Mouse (Mus musculus): ENCODE results near the gene Enpp1. TPM values are rescaled to one million over a fixed set of nuclear protein-coding genes. Genes with fewer than 3 reads are reported as not detected.

Gene Enpp1
- polyA plus RNA-seq, 2 experiments: 7.2 to 9.2 TPM

DNA sequence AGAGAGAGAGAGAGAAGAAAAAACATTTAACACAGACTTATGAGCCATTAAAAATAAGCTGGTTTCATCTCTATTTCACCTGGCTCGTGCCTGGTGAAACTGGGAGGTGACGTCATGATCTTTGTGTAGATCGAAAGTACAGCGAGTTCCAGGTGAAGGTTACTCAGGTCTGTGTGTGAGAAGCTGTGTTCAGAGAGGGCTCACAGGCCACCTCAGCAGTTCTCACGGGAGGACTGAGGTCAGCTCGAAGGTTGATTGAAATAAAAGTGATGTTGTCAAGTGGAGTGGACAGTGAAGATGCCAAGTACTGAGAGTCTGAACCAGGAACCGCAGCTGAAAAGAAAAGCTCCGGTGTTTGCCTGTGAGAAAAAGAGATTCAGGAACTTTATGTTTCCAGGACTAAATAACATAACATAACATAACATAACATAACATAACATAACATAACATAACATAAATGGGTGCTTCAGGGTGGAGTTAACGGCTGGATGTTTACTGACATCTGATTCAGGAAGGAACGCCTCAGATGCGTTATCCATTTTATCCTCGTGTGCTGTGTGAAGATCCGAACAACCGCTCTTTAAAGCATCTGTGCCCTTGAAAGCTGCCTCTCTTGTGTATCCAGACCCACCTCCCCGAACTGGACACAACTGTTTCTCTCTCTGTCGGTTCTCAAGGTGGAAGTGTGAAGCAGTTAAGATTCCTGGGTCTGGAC lies 41.7 kb upstream of the Enpp1 start:
- H3K4me2 ChIP-seq (replicated peaks; ENCODE audit: low read depth, low read length, severe bottlenecking): peak overlapping the region; percentile 28
- 67% methylated on average over 16 of the region's 16 CpGs for WGBS

DNA sequence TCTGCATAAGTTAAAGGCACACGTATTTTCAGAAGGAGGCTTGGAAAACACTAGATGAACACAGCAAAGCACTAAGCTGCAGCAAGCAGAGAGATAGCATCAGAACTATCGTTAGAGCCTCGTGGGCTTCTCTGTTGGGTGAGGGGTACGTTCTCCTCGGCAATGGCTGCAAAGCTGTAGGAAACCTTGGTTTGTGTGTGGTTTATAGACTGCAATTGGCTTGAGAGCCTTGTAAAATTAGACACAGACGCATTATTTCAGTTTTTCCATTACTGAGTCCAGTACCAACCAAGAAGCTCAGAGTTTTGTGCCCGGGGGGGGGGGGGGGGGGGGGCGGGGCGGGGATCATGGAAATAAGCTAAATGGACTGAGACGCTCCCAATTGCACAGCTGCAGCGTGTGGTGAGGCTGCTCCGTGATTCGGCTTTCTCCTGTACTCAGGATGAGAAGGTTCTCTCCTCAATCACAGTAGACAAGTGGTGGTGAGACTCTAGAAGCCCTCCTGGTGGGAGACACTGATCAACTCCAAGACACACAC lies 31.1 kb upstream of the Enpp1 start:
- H3K4me2 ChIP-seq (replicated peaks; ENCODE audit: low read depth, low read length, severe bottlenecking): peak overlapping the region; percentile 32
- no peak for TF ChIP-seq POLR2A (IDR thresholded peaks at IDR 0.05; ENCODE audit: borderline replicate concordance, extremely low read depth, insufficient read depth, insufficient read length)
- DNase-seq (ENCODE audit: low spot score) (peak; percentile 50), ATAC-seq (ENCODE audit: low FRiP score, low read depth) (peak; percentile 26; the same call in 1 of the 2 replicates)
- H3K9ac ChIP-seq (ENCODE audit: low read depth, low read length, severe bottlenecking): no peak overlapping the region
- peak overlapping the region; percentile 56 for H3K27ac ChIP-seq (replicated peaks; ENCODE audit: low read depth, low read length)
- WGBS: 30% methylated on average over 11 of the region's 13 CpGs
- H3K4me1 ChIP-seq (ENCODE audit: control insufficient read depth, insufficient read depth, low read length): peaks cover 4% of the 10 kb centered on the region; the same call in 1 of the 2 replicates
- no peaks in the 10 kb centered on the region for H3K27me3 ChIP-seq (ENCODE audit: control insufficient read depth, insufficient read depth, low read length)
- H3K9me3 ChIP-seq (ENCODE audit: control insufficient read depth, low read length): no peaks in the 10 kb centered on the region
- no peak overlapping the region for H3K4me3 ChIP-seq (replicated peaks; ENCODE audit: low read length)
- no peaks in the 10 kb centered on the region for H3K36me3 ChIP-seq (ENCODE audit: control insufficient read depth, insufficient read depth, low read length)

More for the DNA sequence above, 41.7 kb upstream of the Enpp1 start:
- peak overlapping the region; percentile 15; the same call in 1 of the 2 replicates for H3K4me3 ChIP-seq (replicated peaks; ENCODE audit: low read length)
- ATAC-seq (ENCODE audit: low FRiP score, low read depth) (no peak), DNase-seq (ENCODE audit: low spot score) (no peak)
- H3K27ac ChIP-seq (replicated peaks; ENCODE audit: low read depth, low read length): no peak overlapping the region
- no peak for TF ChIP-seq POLR2A (IDR thresholded peaks at IDR 0.05; ENCODE audit: borderline replicate concordance, extremely low read depth, insufficient read depth, insufficient read length)
- no peaks in the 10 kb centered on the region for H3K9me3 ChIP-seq (ENCODE audit: control insufficient read depth, low read length)
- peaks cover 13% of the 10 kb centered on the region for H3K4me1 ChIP-seq (ENCODE audit: control insufficient read depth, insufficient read depth, low read length)
- H3K9ac ChIP-seq (ENCODE audit: low read depth, low read length, severe bottlenecking): no peak overlapping the region
- no peaks in the 10 kb centered on the region for H3K27me3 ChIP-seq (ENCODE audit: control insufficient read depth, insufficient read depth, low read length)
- H3K36me3 ChIP-seq (ENCODE audit: control insufficient read depth, insufficient read depth, low read length): no peaks in the 10 kb centered on the region

DNA sequence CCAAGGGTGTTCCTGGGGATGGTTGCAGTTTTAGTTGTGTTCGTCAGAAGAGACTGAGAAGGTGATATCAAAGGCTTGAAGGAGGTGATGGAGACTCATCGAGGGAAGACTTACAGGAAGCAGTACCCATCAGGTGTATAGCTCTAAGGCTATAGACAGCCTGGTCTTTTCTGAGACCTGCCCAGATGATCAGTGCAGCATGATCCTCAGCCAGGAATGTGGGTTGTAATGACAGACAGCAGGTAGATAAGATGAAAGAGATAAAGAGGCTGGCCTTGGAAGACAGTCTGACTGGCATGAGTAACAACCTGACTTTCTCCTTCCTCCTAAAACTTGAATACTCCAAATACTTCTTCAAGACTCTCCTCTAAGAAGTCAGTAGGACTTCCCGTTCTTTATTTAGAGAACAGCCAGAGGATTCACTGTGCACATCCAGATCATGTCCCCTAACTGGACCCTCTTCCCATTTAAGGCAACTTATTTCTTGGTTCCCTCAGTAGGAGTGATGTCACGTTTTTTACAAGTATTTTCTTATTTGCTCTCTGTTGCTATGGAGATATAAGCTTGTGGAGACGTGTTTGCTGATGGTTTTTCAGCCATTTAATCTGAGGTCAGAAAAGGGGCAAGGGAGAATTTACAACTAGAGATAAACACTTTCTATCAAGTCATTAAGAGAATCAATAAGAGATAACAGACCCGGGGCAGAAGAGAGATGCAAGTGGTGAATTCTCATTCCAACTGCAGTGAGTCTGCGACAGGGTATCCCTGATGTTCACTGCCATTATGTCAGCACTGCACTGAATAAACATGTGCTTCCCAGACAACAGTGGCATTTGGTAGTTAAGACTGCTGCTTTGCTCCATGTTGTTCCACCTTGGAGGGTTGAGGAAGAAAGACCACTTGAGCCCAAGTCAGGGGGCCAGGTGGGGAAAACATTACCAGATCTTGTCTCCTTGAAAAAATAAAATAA lies 29.6 kb upstream of the Enpp1 start:
- Histone ChIP-seq H3K9ac (ENCODE audit: low read depth, low read length, severe bottlenecking) (no peak overlapping the region), H3K4me1 (ENCODE audit: control insufficient read depth, insufficient read depth, low read length) (peaks cover 4% of the 10 kb centered on the region; the same call in 1 of the 2 replicates), H3K9me3 (ENCODE audit: control insufficient read depth, low read length) (no peaks in the 10 kb centered on the region), H3K4me3 (replicated peaks; ENCODE audit: low read length) (no peak overlapping the region), H3K27me3 (ENCODE audit: control insufficient read depth, insufficient read depth, low read length) (no peaks in the 10 kb centered on the region), H3K4me2 (replicated peaks; ENCODE audit: low read depth, low read length, severe bottlenecking) (no peak overlapping the region), H3K27ac (replicated peaks; ENCODE audit: low read depth, low read length) (no peak overlapping the region), H3K36me3 (ENCODE audit: control insufficient read depth, insufficient read depth, low read length) (no peaks in the 10 kb centered on the region)
- no peak for TF ChIP-seq POLR2A (IDR thresholded peaks at IDR 0.05; ENCODE audit: borderline replicate concordance, extremely low read depth, insufficient read depth, insufficient read length)
- ATAC-seq (ENCODE audit: low FRiP score, low read depth) (no peak), DNase-seq (ENCODE audit: low spot score) (no peak)
- WGBS: 61% methylated on average over 7 of the region's 7 CpGs

DNA sequence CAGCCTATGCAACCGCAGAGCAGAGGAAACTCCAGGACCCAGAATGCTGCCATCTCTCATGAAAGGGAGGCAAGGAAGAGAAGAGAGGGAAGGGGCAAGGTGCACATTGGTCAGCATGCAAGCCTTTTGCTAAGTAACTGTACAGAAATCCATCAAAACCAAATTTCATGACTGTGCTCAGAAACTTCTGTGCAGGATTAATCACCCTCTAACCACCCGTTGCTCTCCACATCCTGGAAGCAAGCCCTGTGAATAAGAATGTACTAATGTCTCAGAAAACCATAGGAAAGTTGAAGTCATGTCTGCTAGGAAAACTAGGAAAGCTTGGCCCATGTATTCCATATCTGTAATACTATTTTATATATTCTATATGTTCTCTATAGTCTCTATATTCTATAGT lies 27.2 kb upstream of the Enpp1 start:
- DNase-seq (ENCODE audit: low spot score): no peak
- no peak overlapping the region for H3K27ac ChIP-seq (replicated peaks; ENCODE audit: low read depth, low read length)
- H3K4me2 ChIP-seq (replicated peaks; ENCODE audit: low read depth, low read length, severe bottlenecking): no peak overlapping the region
- H3K36me3 ChIP-seq (ENCODE audit: control insufficient read depth, insufficient read depth, low read length): no peaks in the 10 kb centered on the region
- TF ChIP-seq POLR2A (IDR thresholded peaks at IDR 0.05; ENCODE audit: borderline replicate concordance, extremely low read depth, insufficient read depth, insufficient read length): no peak
- no peak overlapping the region for H3K4me3 ChIP-seq (replicated peaks; ENCODE audit: low read length)
- no peaks in the 10 kb centered on the region for H3K27me3 ChIP-seq (ENCODE audit: control insufficient read depth, insufficient read depth, low read length)
- H3K4me1 ChIP-seq (ENCODE audit: control insufficient read depth, insufficient read depth, low read length): peaks cover 4% of the 10 kb centered on the region; the same call in 1 of the 2 replicates
- no peak overlapping the region for H3K9ac ChIP-seq (ENCODE audit: low read depth, low read length, severe bottlenecking)
- H3K9me3 ChIP-seq (ENCODE audit: control insufficient read depth, low read length): no peaks in the 10 kb centered on the region
- WGBS: 66% methylated on average over 2 of the region's 2 CpGs
- no peak for ATAC-seq (ENCODE audit: low FRiP score, low read depth)

DNA sequence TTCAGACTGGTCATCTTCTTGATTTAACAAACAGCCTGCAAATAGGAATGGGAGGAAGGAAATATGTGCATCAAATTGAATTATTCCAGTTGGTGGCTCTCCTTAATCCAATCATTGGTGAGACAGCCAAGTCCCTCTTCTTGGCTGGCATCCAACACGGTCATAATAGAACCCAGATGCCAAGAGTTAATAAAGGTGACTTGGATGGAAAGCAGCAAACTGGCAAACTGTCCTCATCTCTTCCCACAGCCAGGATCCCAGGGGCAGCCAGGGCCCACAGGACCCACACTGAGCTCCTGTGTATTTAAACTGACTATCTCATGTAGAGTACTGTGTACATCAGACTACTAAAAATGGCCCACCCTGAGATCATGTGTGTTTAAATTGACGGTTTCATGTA lies 26.5 kb upstream of the Enpp1 start:
- WGBS: 64% methylated on average over 2 of the region's 2 CpGs
- Histone ChIP-seq H3K9me3 (ENCODE audit: control insufficient read depth, low read length) (no peaks in the 10 kb centered on the region), H3K36me3 (ENCODE audit: control insufficient read depth, insufficient read depth, low read length) (no peaks in the 10 kb centered on the region), H3K4me2 (replicated peaks; ENCODE audit: low read depth, low read length, severe bottlenecking) (no peak overlapping the region), H3K4me3 (replicated peaks; ENCODE audit: low read length) (no peak overlapping the region), H3K27me3 (ENCODE audit: control insufficient read depth, insufficient read depth, low read length) (no peaks in the 10 kb centered on the region), H3K4me1 (ENCODE audit: control insufficient read depth, insufficient read depth, low read length) (peaks cover 4% of the 10 kb centered on the region; the same call in 1 of the 2 replicates), H3K27ac (replicated peaks; ENCODE audit: low read depth, low read length) (no peak overlapping the region), H3K9ac (ENCODE audit: low read depth, low read length, severe bottlenecking) (no peak overlapping the region)
- TF ChIP-seq POLR2A (IDR thresholded peaks at IDR 0.05; ENCODE audit: borderline replicate concordance, extremely low read depth, insufficient read depth, insufficient read length): no peak
- DNase-seq (ENCODE audit: low spot score): no peak
- no peak for ATAC-seq (ENCODE audit: low FRiP score, low read depth)

Data from limb, embryonic 14.5 days (tissue).